ENCODE assay signal across 15 mouse cellular contexts in the genomic region with DNA sequence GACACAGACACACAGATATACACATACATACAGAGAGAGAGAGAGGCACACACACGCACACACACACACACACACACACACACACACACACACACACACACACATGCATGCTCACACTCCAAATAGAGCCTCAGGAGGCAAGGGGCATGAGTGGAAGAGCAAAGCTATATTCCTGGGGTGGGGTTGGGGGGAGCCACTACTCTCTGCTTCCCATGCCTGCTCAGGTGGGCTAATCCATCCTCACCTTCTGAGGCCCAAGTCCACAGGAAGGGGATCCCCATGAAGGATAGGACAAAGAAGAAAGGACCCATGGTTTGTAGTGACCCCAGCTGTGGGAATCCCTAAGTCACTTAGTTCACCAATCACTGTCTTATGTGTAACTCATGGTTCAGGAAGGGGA.
DNase-seq lines count a peak whose midpoint lies in the region; ATAC-seq lines count a peak whose summit lies in the region.
"Had no signal": no experiment of that assay in that cellular context is flagged by ENCODE, and none has a peak within 500 bp of the region (broad histone marks: within the 10 kb centered on the region; RNA-seq: fewer than 3 reads in every experiment).

No protein-coding gene starts in this region.

- no peak overlapping the region for H3K4me3 ChIP-seq in midbrain, embryonic 10.5 days
- no peak overlapping the region for H3K4me3 ChIP-seq in midbrain, embryonic 13.5 days (replicated peaks)
- no peak overlapping the region for H3K4me3 ChIP-seq in embryonic facial prominence, embryonic 14.5 days (ENCODE audit: low read depth, low read length)
- no peak overlapping the region for H3K4me3 ChIP-seq in limb, embryonic 10.5 days
- no peak overlapping the region for H3K4me3 ChIP-seq in stomach, embryonic 16.5 days (replicated peaks; ENCODE audit: low read length)
- H3K4me3 ChIP-seq: forebrain, embryonic 13.5 days; heart, embryonic 13.5 days; neural tube, embryonic 15.5 days had no signal

- H3K9me3 ChIP-seq in midbrain, embryonic 10.5 days (replicated peaks), result no peaks in the 10 kb centered on the region
- no peaks in the 10 kb centered on the region for H3K9me3 ChIP-seq in midbrain, embryonic 13.5 days
- no peaks in the 10 kb centered on the region for H3K9me3 ChIP-seq in embryonic facial prominence, embryonic 14.5 days (ENCODE audit: control insufficient read depth, low read length)
- H3K9me3 ChIP-seq in limb, embryonic 10.5 days (replicated peaks), result no peaks in the 10 kb centered on the region
- no peaks in the 10 kb centered on the region for H3K9me3 ChIP-seq in stomach, embryonic 16.5 days (replicated peaks; ENCODE audit: control insufficient read depth, low read length)
- H3K9me3 ChIP-seq: forebrain, embryonic 13.5 days; heart, embryonic 13.5 days; neural tube, embryonic 15.5 days had no signal

- H3K4me1 ChIP-seq in midbrain, embryonic 10.5 days, result peaks cover 7% of the 10 kb centered on the region; the same call in 1 of the 2 replicates
- H3K4me1 ChIP-seq in midbrain, embryonic 13.5 days (replicated peaks), result peaks cover 3% of the 10 kb centered on the region
- H3K4me1 ChIP-seq in embryonic facial prominence, embryonic 14.5 days (ENCODE audit: control insufficient read depth, insufficient read depth, low read length), result 0 out of 2 replicates have a peak, but pooled peaks cover 4% of the 10 kb centered on the region
- H3K4me1 ChIP-seq in limb, embryonic 10.5 days, result peaks cover 23% of the 10 kb centered on the region
- H3K4me1 ChIP-seq in stomach, embryonic 16.5 days (ENCODE audit: control insufficient read depth, insufficient read depth, low read length), result peaks cover 9% of the 10 kb centered on the region
- H3K4me1 ChIP-seq: forebrain, embryonic 13.5 days; heart, embryonic 13.5 days; neural tube, embryonic 15.5 days had no signal

- no peak for DNase-seq in midbrain, embryonic 10.5 days (ENCODE audit: low spot score)
- DNase-seq in embryonic facial prominence, embryonic 14.5 days (ENCODE audit: low spot score), result no peak
- no peak for DNase-seq in limb, embryonic 10.5 days (ENCODE audit: low spot score)
- DNase-seq in testis, postnatal 14 days (ENCODE audit: low spot score), result no peak
- DNase-seq in heart, postnatal 4 days, result no peak
- DNase-seq: adrenal gland, adult 2 months; cerebellum, adult 9-11 months; kidney, adult 9 months; liver; lung, postnatal 36 days had no signal

- no peak for ATAC-seq in midbrain, embryonic 13.5 days
- ATAC-seq in embryonic facial prominence, embryonic 14.5 days (ENCODE audit: low read depth), result no peak
- 0 out of 2 replicates have a peak, but pooled peaks have one; percentile 3 for ATAC-seq in stomach, embryonic 16.5 days (ENCODE audit: insufficient read depth, low FRiP score)

- 33% methylated on average over 1 of the region's 1 CpGs for WGBS in midbrain, embryonic 10.5 days
- WGBS in midbrain, embryonic 13.5 days, result 80% methylated on average over 1 of the region's 1 CpGs
- WGBS in embryonic facial prominence, embryonic 14.5 days, result no CpG with 5 or more reads among the region's 1 CpGs
- 83% methylated on average over 1 of the region's 1 CpGs for WGBS in limb, embryonic 10.5 days
- WGBS in stomach, embryonic 16.5 days, result 83% methylated on average over 1 of the region's 1 CpGs

- H3K27ac ChIP-seq in midbrain, embryonic 10.5 days (replicated peaks), result 0 out of 2 replicates have a peak overlapping the region, but pooled peaks have one; percentile 28
- H3K27ac ChIP-seq in midbrain, embryonic 13.5 days, result no peak overlapping the region
- H3K27ac ChIP-seq in embryonic facial prominence, embryonic 14.5 days (replicated peaks; ENCODE audit: low read depth, low read length), result peak overlapping the region; percentile 86
- H3K27ac ChIP-seq in limb, embryonic 10.5 days, result peak overlapping the region; percentile 73
- peak overlapping the region; percentile 84 for H3K27ac ChIP-seq in stomach, embryonic 16.5 days (ENCODE audit: low read length)
- H3K27ac ChIP-seq: forebrain, embryonic 13.5 days; heart, embryonic 13.5 days; neural tube, embryonic 15.5 days had no signal

- no peak overlapping the region for H3K9ac ChIP-seq in midbrain, embryonic 13.5 days (replicated peaks)
- H3K9ac ChIP-seq in embryonic facial prominence, embryonic 14.5 days (ENCODE audit: low read depth, low read length), result no peak overlapping the region
- no peak overlapping the region for H3K9ac ChIP-seq in stomach, embryonic 16.5 days (ENCODE audit: low read length)
- H3K9ac ChIP-seq: forebrain, embryonic 13.5 days; heart, embryonic 13.5 days; neural tube, embryonic 15.5 days had no signal

- no peaks in the 10 kb centered on the region for H3K27me3 ChIP-seq in midbrain, embryonic 10.5 days (ENCODE audit: low read depth, poor library complexity, severe bottlenecking)
- H3K27me3 ChIP-seq in midbrain, embryonic 13.5 days, result no peaks in the 10 kb centered on the region
- no peaks in the 10 kb centered on the region for H3K27me3 ChIP-seq in embryonic facial prominence, embryonic 14.5 days (replicated peaks; ENCODE audit: control insufficient read depth, insufficient read depth, low read length)
- H3K27me3 ChIP-seq in limb, embryonic 10.5 days (ENCODE audit: low read depth, poor library complexity, severe bottlenecking), result no peaks in the 10 kb centered on the region
- no peaks in the 10 kb centered on the region for H3K27me3 ChIP-seq in stomach, embryonic 16.5 days (ENCODE audit: control insufficient read depth, insufficient read depth, low read length)
- H3K27me3 ChIP-seq: forebrain, embryonic 13.5 days; heart, embryonic 13.5 days; neural tube, embryonic 15.5 days had no signal

- H3K36me3 ChIP-seq in midbrain, embryonic 10.5 days, result no peaks in the 10 kb centered on the region
- no peaks in the 10 kb centered on the region for H3K36me3 ChIP-seq in midbrain, embryonic 13.5 days
- no peaks in the 10 kb centered on the region for H3K36me3 ChIP-seq in embryonic facial prominence, embryonic 14.5 days (ENCODE audit: control insufficient read depth, insufficient read depth, low read length)
- H3K36me3 ChIP-seq in limb, embryonic 10.5 days, result no peaks in the 10 kb centered on the region
- no peaks in the 10 kb centered on the region for H3K36me3 ChIP-seq in stomach, embryonic 16.5 days (ENCODE audit: control insufficient read depth, insufficient read depth, low read length)
- H3K36me3 ChIP-seq: heart, embryonic 13.5 days; neural tube, embryonic 15.5 days had no signal

- H3K4me2 ChIP-seq in midbrain, embryonic 13.5 days (replicated peaks), result no peak overlapping the region
- H3K4me2 ChIP-seq in embryonic facial prominence, embryonic 14.5 days (ENCODE audit: low read depth, low read length), result no peak overlapping the region
- H3K4me2 ChIP-seq in stomach, embryonic 16.5 days (ENCODE audit: low read depth, low read length), result no peak overlapping the region
- H3K4me2 ChIP-seq: forebrain, embryonic 13.5 days; heart, embryonic 13.5 days; neural tube, embryonic 15.5 days had no signal
